Mouse (Mus musculus): Measurements from ENCODE around the gene Rpl34.

The Rpl34 gene

DNA sequence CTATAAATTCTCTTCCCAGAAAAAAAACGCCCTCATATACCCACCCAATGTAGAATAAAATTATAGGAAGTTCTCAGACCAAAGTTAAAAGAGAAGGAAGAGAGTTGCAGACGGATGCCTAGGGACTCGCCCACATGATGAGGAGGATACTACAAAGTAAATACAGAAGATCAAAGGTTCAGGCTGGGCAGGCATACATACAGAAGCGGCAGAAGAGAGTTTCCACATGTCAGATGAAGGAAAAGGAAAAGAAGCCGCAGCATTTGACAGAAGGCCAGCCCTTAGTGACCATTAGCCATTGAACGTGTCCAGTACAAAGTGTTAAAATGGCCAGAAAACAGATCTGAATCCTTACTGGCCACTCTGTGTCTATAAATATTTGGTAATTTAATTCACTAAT is 17.3 kb downstream of the Rpl34 start:
- peak; percentile 4 for DNase-seq (ENCODE audit: low spot score)

DNA sequence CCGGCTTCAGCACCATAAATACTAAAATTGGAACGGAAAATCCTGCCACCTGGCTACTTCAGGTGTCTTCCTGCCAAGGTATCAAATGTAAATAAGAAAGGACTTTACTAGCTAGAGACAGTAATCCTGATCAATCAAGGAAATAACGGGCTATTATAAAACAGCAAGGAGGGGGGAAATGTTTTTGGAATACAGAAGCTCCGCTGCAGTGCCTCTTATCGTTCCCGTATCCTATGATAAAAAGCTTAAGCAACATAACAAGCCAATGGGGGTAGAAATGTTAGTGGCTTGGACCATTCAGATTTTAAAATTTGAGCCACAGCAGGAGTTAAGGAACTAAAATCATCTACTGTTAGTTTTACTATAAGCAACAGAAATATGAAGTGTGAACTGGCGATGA is 20.1 kb downstream of the Rpl34 start:
- no peak for DNase-seq (ENCODE audit: low spot score)

DNA sequence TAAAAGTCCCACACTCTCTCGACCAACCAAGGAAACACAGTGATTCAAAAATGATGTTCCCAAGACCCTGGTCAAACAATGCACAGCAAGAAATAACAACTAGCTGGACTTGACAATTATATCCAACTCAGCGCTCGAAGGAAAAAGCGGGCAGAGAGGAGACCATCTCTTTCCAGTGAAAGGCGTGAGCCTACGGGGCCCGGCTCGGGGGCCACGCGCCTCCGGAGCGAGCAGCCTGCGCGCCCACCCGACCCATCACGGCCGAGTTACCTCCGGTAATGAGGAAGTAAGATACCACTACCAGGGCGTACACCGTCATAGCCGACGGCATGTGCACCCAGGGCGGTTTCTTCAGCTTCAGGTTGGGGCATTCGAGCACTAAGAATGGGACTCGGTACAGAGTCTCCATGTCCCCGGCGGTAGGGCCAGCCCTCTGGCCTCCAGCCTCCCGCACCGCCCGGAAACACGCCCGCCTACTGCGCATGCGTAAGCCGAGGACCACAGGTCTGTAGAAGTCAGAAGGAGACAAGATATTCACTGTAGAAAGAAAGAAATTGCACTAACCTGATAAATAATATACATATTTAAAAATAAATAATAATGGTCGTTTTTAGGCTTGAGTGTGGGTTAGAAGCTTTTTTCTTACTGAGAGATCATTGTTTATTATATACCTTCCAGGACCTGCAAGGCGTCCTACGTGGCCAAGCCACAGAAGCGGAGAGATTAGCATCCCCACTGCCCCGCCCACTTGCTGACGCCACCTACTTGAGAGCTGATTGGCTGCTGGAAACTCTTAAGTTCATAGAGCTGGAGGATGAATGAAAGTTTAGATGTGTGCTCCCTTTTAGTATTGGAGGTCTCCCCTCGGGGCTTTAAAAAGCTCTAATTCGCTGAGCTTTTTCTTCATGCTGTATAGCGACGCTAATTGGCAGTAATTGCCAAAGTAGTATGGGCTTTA is 21.0 kb downstream of the Rpl34 start, which contains the start of gene Ostc:
Ostc (minus strand) TSS at position 478 of the 958 bp plus-strand sequence.
- peak; percentile 98 for DNase-seq (ENCODE audit: low spot score)

DNA sequence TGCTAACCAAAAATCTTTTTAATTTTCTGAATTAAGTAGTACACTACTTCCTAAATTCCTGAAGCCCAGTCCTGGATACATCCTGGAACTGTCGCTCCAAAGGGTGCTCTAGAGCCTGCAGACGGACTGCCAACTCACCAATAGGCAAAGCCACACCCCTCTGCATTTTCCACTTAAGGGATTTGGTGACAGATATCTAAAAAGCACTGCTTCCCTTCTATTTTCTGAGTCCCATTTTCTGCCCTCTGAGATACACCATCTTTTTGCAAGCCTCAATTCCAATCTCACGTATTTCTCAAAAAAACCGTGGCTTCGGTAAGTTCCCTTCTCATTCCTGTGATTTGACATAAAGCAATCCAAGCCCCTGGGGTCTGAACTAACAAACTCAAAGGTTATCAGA is 21.7 kb downstream of the Rpl34 start:
- peak; percentile 28 for DNase-seq (ENCODE audit: low spot score)

DNA sequence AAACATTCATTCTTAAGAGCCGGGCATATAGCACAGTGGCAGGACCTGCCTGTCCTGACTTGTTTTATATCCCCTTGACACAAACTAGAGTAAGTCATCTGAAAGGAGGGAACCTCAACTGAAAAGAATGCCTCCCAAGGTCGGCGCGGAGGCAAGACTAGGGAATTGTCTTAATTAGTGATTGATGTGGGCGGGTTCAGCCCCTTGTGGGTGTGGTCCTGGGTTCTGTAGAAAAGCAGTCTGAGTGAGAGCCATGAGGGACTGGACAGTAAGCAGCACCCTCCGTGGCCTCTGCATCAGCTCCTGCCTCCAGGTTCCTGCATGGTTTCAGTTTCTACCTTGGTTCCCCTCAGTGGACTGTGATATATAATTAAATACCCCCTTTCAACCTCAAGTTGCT is 27.9 kb downstream of the Rpl34 start:
- no peak for DNase-seq (ENCODE audit: low spot score)

DNA sequence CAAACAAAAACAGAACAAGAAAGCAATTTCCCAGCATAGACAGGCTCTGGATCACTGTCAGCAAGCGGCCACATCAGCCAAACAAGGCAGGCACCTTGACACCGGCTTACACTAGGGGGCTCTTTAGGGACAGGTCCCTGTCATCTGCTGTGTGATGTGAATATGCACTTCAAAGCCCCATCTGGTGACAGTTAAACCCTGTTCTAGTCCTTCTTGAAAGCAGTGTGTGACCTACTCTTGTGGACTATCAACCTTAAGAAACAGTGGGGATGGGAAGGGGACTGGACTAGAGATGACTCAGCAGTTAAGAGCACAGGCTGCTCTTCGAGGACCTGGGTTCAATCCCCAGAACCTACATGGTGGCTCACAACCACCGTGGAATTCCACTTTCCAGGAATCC is 32.6 kb downstream of the Rpl34 start:
- DNase-seq (ENCODE audit: low spot score), result no peak

DNA sequence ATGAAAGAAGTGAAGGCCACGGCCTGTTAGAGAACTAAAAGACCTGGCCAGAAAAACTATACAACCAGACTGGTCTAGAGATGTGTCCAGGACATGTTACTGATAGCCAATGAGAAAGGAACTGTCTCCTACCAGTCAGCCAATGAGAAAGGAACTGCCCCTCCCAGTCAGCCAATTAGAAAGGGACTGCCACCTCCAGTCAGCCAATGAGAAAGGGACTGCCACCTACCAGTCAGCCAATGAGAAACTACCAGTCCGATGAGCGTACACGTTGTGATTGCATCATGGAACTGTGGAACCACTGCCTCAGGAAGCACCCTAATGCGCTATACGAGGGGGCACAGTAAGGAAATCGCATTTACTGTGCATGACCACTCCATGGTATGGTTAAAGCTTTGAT is 35.5 kb downstream of the Rpl34 start:
- DNase-seq (ENCODE audit: low spot score), result no peak

DNA sequence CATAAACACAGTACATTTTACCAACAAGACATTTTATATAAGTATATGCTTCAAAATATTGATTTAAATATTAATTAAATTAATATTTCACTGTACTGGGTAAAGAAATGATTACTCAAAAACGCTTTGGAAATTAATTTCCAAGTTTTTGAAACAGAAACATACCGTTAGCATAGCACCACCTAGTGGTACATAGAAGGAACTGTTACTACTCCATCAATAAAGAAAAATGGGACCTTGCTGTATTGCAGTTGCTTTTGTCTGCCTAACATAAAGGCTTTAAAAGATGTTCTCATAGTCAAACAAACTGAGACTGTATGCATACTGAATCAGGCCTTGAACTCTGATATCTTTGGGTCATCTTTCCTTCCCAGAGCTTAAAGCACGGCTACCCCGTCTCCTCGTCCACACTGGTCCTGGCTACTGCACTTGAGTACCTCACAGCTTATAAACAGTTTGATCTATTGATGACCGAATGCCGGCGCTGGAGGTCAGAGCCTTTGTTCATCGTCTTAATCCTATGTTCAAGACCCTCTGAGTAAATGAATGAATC is 36.1 kb downstream of the Rpl34 start:
- DNase-seq (ENCODE audit: low spot score), result no peak

DNA sequence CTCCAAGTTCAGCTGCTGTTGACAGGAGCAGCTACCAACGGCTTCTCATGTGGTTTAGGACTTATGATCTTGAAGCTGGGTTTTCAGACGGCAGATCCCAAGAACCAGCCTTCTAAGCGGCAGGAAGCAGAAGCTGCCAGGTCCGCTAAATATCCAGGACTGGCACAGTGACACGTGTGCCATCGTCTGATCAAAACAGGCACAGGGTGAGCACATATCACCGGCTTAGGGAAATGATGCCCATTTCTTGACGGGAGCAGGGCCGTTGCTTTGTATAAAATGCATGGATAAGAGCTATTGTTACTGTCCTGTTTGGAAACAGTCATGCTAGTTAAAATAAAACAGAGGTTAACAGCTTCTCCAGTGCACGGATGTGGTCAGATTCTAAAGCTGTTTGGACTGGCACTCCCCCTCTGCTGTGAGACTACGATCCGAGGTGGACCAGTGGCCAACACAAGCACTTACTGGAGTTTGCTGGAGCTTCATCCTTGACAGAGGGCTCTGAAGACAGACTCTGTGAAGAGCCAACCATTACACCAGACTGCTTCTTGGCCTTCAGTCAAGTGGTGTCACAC is 38.5 kb downstream of the Rpl34 start:
- DNase-seq (ENCODE audit: low spot score), result no peak

DNA sequence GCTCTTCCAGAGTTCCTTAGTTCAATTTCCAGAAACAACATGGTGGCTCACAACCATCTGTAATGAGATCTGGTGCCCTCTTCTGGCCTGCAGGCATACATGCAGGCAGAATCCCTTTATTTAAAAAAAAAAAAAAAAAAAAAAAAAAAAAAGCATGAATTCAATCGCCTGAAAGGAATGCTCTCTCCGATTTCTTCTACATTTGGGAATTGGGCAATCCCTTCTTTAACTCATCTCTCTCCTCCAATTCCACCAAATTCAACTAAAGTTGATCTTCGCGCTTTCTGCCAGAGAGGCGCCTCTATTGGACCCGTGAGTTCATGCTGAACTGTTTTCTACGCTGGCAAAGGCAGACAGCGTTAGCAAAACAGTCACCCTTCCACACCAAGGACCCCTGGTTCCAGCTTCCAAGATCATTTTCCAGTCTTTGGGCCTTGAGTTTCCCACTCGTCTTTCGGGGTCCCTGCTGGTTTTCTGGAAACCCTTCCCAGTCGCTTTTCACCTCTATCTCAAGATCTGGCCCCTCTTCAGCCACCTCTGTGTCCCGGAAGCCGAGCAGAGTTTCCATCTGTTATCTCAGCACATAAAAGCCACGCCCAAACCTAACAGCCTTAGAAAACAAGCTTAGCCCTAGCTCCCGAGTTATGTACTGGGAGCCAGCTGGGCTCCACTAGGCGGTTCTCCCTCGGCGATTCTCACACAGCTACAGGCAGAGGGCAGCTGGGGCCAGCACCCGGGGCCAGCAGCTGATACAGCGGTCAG is 39.2 kb downstream of the Rpl34 start:
- DNase-seq (ENCODE audit: low spot score), result peak; percentile 41

DNA sequence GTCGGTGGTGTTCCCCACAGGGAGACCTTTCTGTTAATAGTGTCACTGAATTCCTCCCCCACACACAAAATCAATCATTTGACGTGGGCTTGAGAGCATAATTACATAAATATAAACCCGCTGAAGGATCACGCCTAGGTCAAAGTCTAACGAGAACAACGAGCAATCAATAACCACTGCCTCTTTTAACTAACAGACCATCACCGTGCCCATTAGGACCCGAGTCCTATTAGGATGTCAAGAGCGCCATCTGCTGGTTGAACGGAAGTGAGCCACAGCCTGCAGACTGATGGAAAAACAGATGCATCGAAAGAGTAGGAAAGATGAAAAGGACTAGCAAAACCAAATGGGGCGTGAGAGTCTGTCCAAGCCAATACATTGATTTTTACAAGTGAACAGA is 40.6 kb downstream of the Rpl34 start:
- DNase-seq (ENCODE audit: low spot score), result peak; percentile 59

DNA sequence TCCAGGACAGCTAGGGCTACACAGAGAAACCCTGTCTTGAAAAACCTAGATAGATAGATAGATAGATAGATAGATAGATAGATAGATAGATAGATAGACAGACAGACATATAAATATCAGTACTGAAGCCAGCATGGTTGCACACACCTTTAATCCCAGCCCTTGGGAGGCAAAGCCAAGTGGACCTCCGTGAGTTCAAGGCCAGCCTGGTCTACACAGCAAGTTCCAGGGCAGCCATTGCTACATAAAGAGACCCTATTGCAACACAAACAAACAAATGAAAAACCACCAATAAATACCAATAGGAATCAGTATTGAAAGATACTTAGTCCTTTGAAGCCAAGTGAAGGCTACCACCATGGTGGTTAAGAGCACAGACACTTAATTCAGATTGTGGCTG is 43.1 kb downstream of the Rpl34 start:
- DNase-seq (ENCODE audit: low spot score), result no peak

DNA sequence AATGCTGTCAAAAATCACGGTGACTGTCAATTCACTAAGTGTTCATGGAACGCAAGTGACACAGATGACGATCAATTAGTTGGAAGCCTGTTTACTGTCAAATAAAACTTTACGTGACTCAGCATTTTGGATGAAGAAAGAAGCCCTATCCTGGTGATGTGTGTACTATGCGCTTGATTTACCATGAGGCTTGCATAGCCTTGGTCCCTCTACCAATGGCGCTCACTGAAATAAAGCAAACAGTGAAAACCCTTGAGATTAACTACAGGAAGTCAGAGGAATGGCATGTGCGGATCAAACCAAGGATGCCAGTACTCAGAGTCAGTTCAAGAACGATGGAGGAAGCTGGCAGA is 45.2 kb downstream of the Rpl34 start:
- no peak for DNase-seq (ENCODE audit: low spot score)

DNA sequence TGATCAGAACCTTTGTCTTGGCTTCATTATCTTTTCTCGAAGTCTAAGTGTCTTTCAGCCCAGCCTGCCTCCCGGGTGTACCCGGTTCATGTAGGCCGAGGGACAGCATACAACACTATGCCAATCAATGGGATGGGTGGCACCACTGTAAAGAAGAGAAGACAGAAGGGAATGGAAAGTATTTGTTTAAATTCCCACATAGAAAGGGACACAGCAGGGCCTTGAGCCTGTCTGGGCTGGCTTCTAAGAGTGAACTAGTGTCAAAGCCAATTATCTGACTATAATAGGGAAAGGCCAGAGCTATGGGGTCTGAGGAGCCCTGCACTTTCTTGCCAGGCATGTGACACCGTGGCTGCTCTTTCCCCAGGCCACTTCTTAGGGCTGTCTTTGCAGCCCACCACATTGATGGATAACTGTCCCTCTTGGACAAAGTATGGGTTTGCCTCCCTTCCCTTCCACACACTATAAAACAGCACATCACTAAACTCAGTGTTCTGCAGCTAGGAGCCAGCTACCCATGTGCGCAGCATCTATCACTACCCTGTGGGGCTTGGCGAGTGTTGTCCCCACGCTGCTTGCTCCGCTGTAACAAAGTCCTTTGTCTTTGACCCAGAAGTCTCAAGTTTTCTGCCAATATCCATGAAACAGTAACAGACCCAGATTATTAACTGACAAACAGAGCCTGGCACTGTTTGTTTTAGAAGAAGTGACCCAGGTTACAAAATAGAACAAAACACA is 45.8 kb downstream of the Rpl34 start:
- DNase-seq (ENCODE audit: low spot score), result no peak

DNA sequence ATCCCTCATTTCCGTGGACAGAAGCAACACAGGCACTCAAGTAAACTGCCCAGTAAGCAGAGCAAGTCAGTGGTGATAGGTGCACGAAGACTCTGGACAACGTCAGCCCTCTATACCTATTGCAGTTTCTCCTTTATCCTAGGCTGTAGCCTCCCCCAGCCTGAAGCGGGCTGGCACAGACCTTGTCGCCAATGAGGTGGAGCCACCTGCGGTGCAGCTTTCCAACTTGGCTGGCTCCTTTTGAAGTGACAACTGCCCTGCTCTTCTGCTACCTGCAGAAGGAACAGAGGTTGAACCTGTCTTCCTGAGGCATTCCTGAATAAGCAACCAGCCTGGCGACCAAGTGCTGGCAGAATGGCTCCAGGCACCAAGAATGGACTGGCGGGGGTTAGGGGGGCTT is 46.4 kb downstream of the Rpl34 start:
- DNase-seq (ENCODE audit: low spot score), result no peak

DNA sequence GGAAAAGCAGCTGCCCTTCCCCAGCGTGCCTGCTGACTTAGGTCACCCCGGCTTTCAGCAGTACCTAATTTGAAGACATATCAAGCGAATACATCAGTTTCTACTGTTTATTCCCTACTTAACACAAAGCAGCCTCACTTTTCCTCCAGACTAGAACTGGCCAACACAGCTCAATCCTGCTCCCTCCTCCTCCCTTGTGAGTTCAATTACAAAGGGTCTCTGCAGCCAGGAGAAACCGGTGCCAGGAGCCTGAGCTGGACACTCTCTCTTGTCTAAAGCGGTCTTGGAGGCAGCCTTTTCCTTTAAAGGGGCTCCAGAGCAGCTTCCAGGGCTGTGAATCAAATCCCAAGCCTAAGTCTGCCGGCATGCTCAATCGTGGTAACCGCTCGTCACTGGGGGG is 48.0 kb downstream of the Rpl34 start:
- DNase-seq (ENCODE audit: low spot score), result no peak

DNA sequence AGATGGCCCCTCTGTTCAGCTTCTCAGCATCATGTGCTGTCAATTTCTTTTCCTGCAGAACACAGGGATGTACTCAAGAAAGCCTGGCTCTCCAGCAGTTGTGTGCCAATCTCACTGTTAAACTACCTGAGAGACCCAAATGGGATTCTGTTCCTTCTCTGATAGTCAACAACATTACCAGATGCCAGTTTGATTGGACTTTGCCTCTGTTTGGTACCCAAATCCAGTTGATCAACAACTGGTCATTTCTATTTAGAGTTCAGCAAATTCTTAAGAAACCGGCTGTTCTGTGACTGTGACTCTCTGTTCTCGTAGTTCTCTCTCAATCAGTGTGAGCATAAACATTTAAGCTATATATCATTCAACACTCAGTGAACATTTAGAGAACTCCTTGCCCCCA is 49.0 kb downstream of the Rpl34 start:
- no peak for DNase-seq (ENCODE audit: low spot score)

DNA sequence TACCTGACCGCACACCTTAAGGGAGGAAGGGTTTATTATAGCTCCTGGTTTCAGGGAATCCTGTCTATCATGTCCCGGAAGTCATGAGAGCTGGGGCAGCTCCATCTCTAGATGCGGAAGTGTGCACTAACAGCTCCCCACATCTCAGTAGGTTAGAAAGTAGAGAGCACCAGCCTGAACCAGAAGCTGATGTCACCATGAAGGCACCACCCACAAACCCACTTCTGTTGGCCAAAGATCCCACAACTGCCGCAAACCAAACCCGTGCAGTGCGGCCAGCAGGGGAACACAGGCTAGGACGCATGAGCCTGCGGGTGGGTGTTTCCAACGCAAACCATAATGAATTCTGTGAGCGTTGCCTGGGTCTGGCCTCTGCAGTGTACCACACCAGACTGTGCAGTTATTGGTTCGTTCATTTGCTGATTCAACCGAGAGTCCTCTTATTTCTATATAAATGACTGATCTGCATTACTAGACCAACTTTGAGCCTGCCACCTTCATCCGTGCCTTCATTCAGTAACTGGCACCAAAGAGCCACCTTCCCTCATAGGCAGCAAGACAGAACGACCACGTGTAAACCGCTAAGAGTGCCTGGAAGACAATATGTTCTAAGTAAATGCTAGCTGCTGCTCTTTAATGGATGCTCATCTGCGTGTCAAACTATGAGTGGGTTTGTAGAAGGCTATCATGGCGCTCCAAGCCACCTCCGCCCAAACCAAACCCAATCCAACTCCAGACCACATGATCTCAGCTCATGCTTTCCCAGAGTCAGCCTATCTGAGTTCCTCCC is 52.3 kb downstream of the Rpl34 start:
- DNase-seq (ENCODE audit: low spot score), result no peak
